In genomic region chr3:32408811-32409273, GRCm38 (mm10) we compare ENCODE assay signal across 14 mouse cellular contexts. TPM values are rescaled to one million over a fixed set of nuclear protein-coding genes. Genes with fewer than 3 reads are reported as not detected.
A peak's percentile ranks its signal among the peaks of the same experiment; 100 is the strongest.
DNase-seq lines count a peak whose midpoint lies in the region; ATAC-seq and TF ChIP-seq lines count a peak whose summit lies in the region.
"Had no signal": no experiment of that assay in that cellular context is flagged by ENCODE, and none has a peak within 500 bp of the region (broad histone marks: within the 10 kb centered on the region; RNA-seq: fewer than 3 reads in every experiment).

No protein-coding gene starts in this region.

- DNase-seq in gastrocnemius, adult 2 months: no peak
- no peak for DNase-seq in gastrocnemius, postnatal 36 days
- peak; percentile 47 for DNase-seq in induced T-regulatory cell, adult 2 months (ENCODE audit: low read depth)
- DNase-seq in lung, postnatal 4 days: peak; percentile 35 to 52
- DNase-seq in layer of hippocampus, postnatal 25 days (ENCODE audit: extremely low spot score in 1 of 2, low spot score in 1 of 2): no peak
- no peak for DNase-seq in kidney, postnatal 10 days
- DNase-seq: adrenal gland, postnatal 14 days; B cell, adult 2 months; cerebellum, adult 11-12 months; gastrocnemius, postnatal 25 days; right cerebral cortex, postnatal 14 days had no signal

- no peaks in the 10 kb centered on the region for H3K36me3 ChIP-seq in hindbrain, embryonic 12.5 days
- H3K36me3 ChIP-seq: liver, embryonic 15.5 days had no signal

- no peaks in the 10 kb centered on the region for H3K27me3 ChIP-seq in hindbrain, embryonic 12.5 days
- H3K27me3 ChIP-seq: liver, embryonic 15.5 days had no signal

- 93% methylated on average over 3 of the region's 3 CpGs for WGBS in hindbrain, embryonic 12.5 days

- H3K4me1 ChIP-seq in hindbrain, embryonic 12.5 days: peaks cover 3% of the 10 kb centered on the region; the same call in 1 of the 2 replicates

- ATAC-seq in CD4-positive, CD25-positive, alpha-beta regulatory T cell, adult 4 months: peak; percentile 59
- ATAC-seq in hindbrain, embryonic 12.5 days (ENCODE audit: low FRiP score): no peak

- TF ChIP-seq CTCF in gastrocnemius, adult 2 months (IDR thresholded peaks at IDR 0.05): no peak

- no peaks in the 10 kb centered on the region for H3K9me3 ChIP-seq in hindbrain, embryonic 12.5 days (replicated peaks)
- H3K9me3 ChIP-seq: liver, embryonic 15.5 days had no signal

- H3K4me3 ChIP-seq in gastrocnemius, adult 2 months: no peak overlapping the region
- no peak overlapping the region for H3K4me3 ChIP-seq in hindbrain, embryonic 12.5 days
- H3K4me3 ChIP-seq: liver, embryonic 15.5 days had no signal

- H3K4me2 ChIP-seq in hindbrain, embryonic 12.5 days (replicated peaks): no peak overlapping the region
- H3K4me2 ChIP-seq: liver, embryonic 15.5 days had no signal

- peak overlapping the region; percentile 54 for H3K27ac ChIP-seq in gastrocnemius, adult 2 months
- H3K27ac ChIP-seq in hindbrain, embryonic 12.5 days: no peak overlapping the region
- H3K27ac ChIP-seq: liver, embryonic 15.5 days had no signal

- intact Hi-C loops in gastrocnemius, adult 2 months (cut with DNase I): no loop called here
- intact Hi-C loops in gastrocnemius, postnatal 36 days (cut with DNase I): no loop called here

- no peak overlapping the region for H3K9ac ChIP-seq in hindbrain, embryonic 12.5 days
- H3K9ac ChIP-seq: liver, embryonic 15.5 days had no signal

RNA-seq across cellular contexts. Expression of gene Pik3ca, which starts 11.4 kb away (rescaled TPM):
- total RNA-seq in gastrocnemius, adult 2 months (2021): 10 to 100 TPM; 40.1 to 63.3 TPM
- total RNA-seq in gastrocnemius, postnatal 36 days (2021): 10 to 100 TPM; 32.3 to 46.8 TPM
- polyA plus RNA-seq in CD4-positive, CD25-positive, alpha-beta regulatory T cell, adult 4 months (2017; shearing (Covaris generic)): 10 to 100 TPM; 14.1 to 23.2 TPM
- total RNA-seq in layer of hippocampus, postnatal 25 days (2021): 10 to 100 TPM; 43.6 to 44.0 TPM
- polyA plus RNA-seq in hindbrain, embryonic 12.5 days (2016; fragmentation: Nextera tagmentation; extraction: Ambion mirVana): 12.7 and 14.2 TPM in 2 replicates

RNA-seq across cellular contexts. Expression of gene Zmat3, which starts 43.0 kb away (rescaled TPM):
- total RNA-seq in gastrocnemius, adult 2 months (2021): 1 to 10 TPM; 6.3 to 9.3 TPM
- 1 to 10 TPM; 6.4 to 7.1 TPM for total RNA-seq in gastrocnemius, postnatal 36 days (2021)
- 1 to 10 TPM; 4.4 to 4.7 TPM for polyA plus RNA-seq in CD4-positive, CD25-positive, alpha-beta regulatory T cell, adult 4 months (2017; shearing (Covaris generic))
- total RNA-seq in layer of hippocampus, postnatal 25 days (2021): 10 to 100 TPM; 66.4 to 74.3 TPM
- polyA plus RNA-seq in hindbrain, embryonic 12.5 days (2016; fragmentation: Nextera tagmentation; extraction: Ambion mirVana): 9.4 and 10.1 TPM in 2 replicates

Comparison
In these comparisons a context has a peak if more than half of its experiments do, and no peak if none do; other contexts are left out.
1. DNase-seq: peak in induced T-regulatory cell, adult 2 months (single experiment) and lung, postnatal 4 days (2 of 2); none in gastrocnemius, adult 2 months (single experiment), gastrocnemius, postnatal 36 days (0 of 2), layer of hippocampus, postnatal 25 days (0 of 2) and kidney, postnatal 10 days (single experiment).
2. RNA of gene Zmat3, which starts 43.0 kb away (total RNA-seq): 66.4 to 74.3 TPM in layer of hippocampus, postnatal 25 days; 6.3 to 9.3 TPM in gastrocnemius, adult 2 months and 6.4 to 7.1 TPM in gastrocnemius, postnatal 36 days; every median in the first group is over 4 times any median in the second.